Mouse (Mus musculus) thymus, adult 2 months (tissue): ENCODE results near the gene Stxbp5.

ENCODE experiments used
- CTCF ChIP-seq: fragments of 200-500 bp; IDR thresholded peaks from 2 replicates; pipeline ENCODE4 v1.5.1; 2012; ENCODE audit warnings: mild to moderate bottlenecking, control low read depth, low read length, moderate library complexity, borderline replicate concordance; ENCODE audit not compliant: control insufficient read depth, poor library complexity, insufficient read depth; ENCODE audit errors: extremely low read depth
- POLR2A ChIP-seq: fragments of 200-500 bp; IDR thresholded peaks from 2 replicates; pipeline ENCODE4 v1.6.1; 2012; ENCODE audit warnings: mild to moderate bottlenecking, low read length, control low read depth, moderate library complexity; ENCODE audit not compliant: control insufficient read depth, poor library complexity, insufficient read depth; ENCODE audit errors: extremely low read depth

- no peak for TF ChIP-seq CTCF
- TF ChIP-seq POLR2A = no peak
These were observed 3.0 kb downstream of the Stxbp5 start for GRCm38 (mm10) chr10:9897852-9898251.
